Mouse (Mus musculus): ENCODE measurements around the gene Ptpn3.
"Not testable (repeated sequence)": the region's sequence is repeated elsewhere in the genome, so short reads cannot be mapped to it uniquely, and the experiment has no call there.

The Ptpn3 gene

DNA sequence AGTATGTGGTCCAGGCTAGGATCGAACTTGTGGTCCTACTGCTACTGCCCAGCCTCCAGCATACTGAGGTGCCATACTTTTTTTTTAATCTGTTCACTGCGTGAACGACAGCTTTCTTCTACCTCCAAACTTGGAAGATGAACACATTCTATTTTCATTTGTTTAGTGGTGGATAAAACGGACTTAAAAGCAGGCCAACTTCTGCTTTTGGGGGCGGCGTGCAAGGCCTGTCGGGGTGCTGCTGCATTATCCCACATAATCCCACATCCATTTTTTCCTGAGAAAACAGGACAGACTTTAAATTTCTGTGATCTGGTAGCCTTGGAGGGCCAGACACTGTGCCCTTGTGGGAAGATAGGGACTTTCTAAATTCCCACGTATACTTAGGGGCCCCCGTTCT lies 83.9 kb downstream of the Ptpn3 start:
- DNase-seq (ENCODE audit: low spot score), result no peak

GRCm38 (mm10) chr4:57216535-57216934 lies 85.1 kb downstream of the Ptpn3 start:
- no peak for DNase-seq (ENCODE audit: low spot score)

GRCm38 (mm10) chr4:57214852-57215251 lies 86.8 kb downstream of the Ptpn3 start:
- no peak for DNase-seq (ENCODE audit: low spot score)

DNA sequence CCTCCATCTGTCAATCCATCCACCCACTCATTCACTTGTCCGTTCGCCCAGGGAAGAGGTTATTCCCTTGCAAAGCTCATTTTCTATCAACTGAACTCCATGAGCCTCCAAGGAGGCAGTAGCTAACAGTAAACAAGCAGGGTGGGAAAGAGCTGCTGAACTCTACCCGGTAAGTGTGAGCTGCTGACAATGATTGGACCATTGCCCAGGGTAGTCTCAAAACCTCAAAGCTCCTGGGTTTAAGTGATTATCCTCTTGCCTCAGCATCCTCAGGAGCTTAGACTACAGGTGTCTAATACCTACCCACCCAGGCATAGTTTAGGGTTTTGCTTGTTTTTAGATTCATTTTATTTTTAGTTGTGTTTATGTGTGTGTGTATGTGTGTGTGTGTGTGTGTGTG lies 87.5 kb downstream of the Ptpn3 start:
- DNase-seq (ENCODE audit: low spot score), result no peak

- no peak for DNase-seq (ENCODE audit: low spot score)
These were observed 89.9 kb downstream of the Ptpn3 start for GRCm38 (mm10) chr4:57211706-57212105.

GRCm38 (mm10) chr4:57205908-57206307 lies 95.7 kb downstream of the Ptpn3 start:
- DNase-seq (ENCODE audit: low spot score), result no peak

- no peak for DNase-seq (ENCODE audit: low spot score)
These were observed 96.9 kb downstream of the Ptpn3 start for GRCm38 (mm10) chr4:57204780-57205179.

DNA sequence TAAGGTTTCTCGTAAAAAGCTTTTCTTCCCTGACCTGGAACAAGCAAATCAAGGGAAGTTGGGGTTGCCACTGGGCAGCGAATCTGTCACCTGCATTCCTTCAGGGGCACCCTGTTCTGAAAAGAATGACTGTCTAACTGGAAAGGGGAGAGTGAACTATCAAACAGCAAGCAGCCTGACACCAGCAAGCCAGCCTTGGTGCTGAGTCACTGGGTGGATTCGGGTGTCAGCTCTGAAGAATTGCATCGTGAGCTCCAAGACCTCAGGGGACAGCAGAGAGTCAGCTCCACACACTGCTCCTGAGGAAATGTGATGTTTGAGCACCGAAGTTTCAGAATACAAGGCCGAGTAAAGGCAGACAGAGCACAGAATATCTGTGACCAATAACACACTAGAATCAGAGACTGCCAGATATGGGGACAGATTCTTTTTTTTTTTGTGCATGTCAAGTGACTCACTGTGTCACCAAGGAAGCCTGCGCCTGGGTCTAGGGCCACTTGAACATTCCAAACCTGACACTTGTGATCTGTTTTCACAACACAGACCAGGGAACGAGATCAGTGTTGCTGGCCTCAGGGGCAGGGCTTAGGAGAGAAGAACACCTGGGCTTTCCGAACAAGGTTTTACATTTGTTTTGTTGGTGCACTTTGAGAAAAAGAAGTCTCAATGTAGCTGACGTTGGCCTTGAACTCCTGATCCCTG lies 98.8 kb downstream of the Ptpn3 start:
- DNase-seq (ENCODE audit: low spot score), result no peak

DNA sequence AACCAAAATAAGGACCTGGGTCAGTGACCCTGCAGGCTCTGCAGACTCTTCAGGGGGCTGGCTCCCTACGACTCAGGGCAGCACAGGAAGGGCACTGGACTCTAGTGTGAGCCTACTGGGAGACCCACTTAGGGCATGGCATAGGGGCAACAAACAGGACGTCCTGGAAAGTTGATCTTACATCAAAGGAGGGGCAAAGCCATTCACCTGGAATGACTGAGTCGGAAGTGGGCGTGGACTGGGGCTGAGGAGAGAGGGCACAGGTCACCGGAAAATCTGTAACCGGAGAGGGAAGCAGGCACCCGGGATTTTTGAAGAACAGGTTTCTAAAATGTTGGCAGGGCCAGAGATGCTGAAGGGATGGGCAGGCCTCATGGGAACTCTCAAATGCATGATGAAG lies 99.5 kb downstream of the Ptpn3 start:
- no peak for DNase-seq (ENCODE audit: low spot score)

GRCm38 (mm10) chr4:57200661-57201060 lies 101.0 kb downstream of the Ptpn3 start:
- no peak for DNase-seq (ENCODE audit: low spot score)

GRCm38 (mm10) chr4:57198666-57199393 lies 102.8 kb downstream of the Ptpn3 start:
- not testable (repeated sequence) for DNase-seq (ENCODE audit: low spot score)

DNA sequence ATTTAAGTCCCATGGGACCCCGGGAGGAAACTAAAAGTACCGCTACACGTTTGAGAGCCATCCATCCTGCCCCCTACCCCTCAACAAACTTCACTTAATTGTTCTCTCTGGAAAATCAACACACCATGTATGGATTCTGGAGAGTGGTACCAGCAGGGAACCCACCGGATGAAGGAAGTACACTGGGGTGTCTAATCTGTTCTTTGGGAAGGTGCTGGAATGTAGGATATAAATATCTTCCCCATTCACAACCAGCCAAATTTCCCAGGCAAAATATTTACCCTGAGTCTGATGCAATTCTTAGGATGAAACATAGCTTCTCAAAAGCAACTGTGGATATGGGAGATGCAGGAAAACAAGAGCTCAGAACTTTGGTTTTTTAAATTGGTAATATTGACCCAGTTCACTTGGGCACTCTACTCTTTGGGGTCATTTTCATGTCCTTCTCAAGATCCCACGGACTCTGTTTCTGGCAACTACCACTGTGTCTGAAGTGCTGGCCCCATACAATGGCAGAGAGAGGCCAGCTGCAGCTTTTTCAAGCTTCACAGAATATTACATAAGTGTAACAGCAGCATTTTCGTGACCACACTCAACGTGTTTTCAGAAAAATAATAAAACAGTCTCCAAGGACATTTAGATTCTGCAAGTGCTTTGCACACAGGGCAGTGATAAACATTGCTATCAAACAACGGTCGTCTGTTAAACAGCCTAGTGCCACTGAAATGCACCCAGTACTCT lies 109.9 kb downstream of the Ptpn3 start:
- DNase-seq (ENCODE audit: low spot score), result no peak

DNA sequence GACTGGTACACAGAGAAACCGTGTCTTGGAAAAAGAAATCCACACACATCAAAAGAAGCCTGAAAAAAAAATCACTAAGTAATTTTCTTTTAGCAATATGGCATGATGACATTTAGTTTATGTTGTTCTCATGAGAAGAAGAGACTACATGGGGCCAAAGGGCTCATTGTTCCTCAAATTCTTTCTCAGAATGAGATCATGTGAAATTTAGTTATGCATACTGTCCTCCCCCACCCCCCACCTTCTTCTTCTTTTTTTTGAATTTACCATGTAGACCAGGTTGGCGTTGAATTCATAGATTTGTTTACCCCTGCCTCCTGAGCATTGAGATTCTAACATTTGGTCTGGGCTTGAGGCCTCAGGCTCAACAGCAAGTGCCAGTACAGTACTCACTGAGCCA lies 111.8 kb downstream of the Ptpn3 start:
- DNase-seq (ENCODE audit: low spot score), result no peak

DNA sequence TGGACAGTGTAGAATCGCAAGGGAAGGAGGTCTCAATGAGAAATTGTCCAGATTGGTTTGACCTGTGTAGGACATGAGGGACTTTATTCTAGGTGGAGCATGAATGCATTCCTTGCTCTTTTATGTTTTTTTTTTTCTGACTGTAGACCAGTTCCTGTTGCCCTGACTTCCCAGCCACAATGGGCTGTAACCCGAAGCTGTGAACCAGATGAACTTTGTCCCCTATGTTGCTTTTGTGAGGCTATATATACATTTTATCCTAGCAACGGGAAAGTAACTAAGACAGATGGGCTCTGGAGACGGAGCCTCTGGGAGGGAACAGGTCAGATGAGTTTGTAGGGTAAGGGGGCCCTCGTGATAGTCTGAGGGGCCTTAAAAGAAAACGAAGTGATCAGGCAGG lies 115.6 kb downstream of the Ptpn3 start:
- no peak for DNase-seq (ENCODE audit: low spot score)

- no peak for DNase-seq (ENCODE audit: low spot score)
These were observed 116.2 kb downstream of the Ptpn3 start for GRCm38 (mm10) chr4:57185462-57185861.

GRCm38 (mm10) chr4:57183493-57183892 lies 118.1 kb downstream of the Ptpn3 start:
- DNase-seq (ENCODE audit: low spot score), result no peak

DNA sequence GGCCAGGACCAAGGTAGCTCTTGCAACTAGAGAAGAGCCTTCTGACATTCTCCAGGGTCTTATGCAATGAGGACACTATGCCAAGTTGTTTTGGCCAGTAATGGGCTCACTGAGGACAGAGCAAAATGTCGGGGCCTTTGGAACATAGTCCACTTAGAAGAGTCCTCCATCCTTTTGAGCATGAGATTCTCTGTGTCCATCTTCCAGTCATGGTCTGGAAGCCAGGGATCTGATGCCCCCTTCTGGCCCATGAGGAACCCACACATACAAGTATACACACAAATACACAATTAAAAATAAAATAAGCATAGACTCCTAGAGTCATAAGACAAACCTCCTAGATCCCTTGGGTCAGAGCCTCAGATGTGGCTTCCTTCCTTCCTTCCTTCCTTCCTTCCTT lies 120.1 kb downstream of the Ptpn3 start:
- DNase-seq (ENCODE audit: low spot score), result no peak

- no peak for DNase-seq (ENCODE audit: low spot score)
These were observed 122.8 kb downstream of the Ptpn3 start for GRCm38 (mm10) chr4:57178881-57179280.

- no peak for DNase-seq (ENCODE audit: low spot score)
These were observed 126.3 kb downstream of the Ptpn3 start for GRCm38 (mm10) chr4:57175329-57175728.

DNA sequence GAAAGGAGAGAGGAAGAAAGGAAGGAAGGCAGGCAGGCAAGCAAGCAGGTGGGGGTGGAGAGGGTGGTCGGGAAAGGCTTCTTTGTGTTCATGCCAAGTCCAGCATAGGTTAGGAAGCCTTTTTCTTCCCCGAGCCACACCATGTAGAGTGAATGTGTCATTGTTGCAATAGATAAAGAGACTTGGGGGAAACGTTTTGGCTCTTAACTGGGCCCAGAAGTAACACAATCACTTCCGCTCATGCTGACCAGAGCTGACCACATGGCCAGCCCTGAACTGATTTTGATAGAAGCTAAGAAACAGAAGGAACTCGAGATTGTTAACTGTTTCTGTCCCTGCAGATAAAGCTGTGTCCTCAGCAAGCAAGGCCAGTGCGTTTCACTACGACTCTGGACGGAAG lies 128.8 kb downstream of the Ptpn3 start:
- no peak for DNase-seq (ENCODE audit: low spot score)

GRCm38 (mm10) chr4:57171817-57172216 lies 129.8 kb downstream of the Ptpn3 start:
- no peak for DNase-seq (ENCODE audit: low spot score)

DNA sequence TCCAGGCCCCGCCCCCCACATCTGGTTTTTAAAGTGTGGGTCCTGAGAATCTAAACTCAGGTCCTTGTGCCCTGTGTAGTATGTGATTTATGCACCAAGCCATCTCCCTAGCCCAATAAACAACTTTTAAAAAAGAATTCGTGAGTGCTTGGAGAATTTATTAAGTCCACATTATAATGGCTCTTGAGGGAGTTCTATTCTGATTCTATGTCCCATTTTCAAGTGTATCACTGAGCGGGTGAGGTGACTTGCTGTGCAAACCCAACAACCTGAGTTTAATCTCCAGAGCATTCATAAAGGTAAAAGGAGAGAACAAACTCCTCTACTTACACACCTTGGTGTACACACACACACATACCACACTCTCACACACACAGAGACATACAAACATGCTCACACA lies 133.0 kb downstream of the Ptpn3 start:
- no peak for DNase-seq (ENCODE audit: low spot score)

- no peak for DNase-seq (ENCODE audit: low spot score)
These were observed 133.4 kb downstream of the Ptpn3 start for GRCm38 (mm10) chr4:57168277-57168676.

Measured in ovary, postnatal 14 days (tissue).